Mouse (Mus musculus): ENCODE data around the gene Gm17482. TPM values are rescaled to one million over a fixed set of nuclear protein-coding genes. Genes with fewer than 3 reads are reported as not detected.

Gene Gm17482
- not detected in 2 replicates for polyA plus RNA-seq (2012; ENCODE audit: insufficient read depth, insufficient read length, low replicate concordance, missing spikeins)

GRCm38 (mm10) chr6:115227043-115227442, at the start of gene Gm17482:
Gene Gm17482, plus strand, starts transcription at chr6:115227343.
- Histone ChIP-seq H3K4me3 (ENCODE audit: insufficient read depth, low read depth, low read length) (no peak within 1 kb of the TSS), H3K27ac (ENCODE audit: insufficient read depth, low read depth, low read length) (peak within 1 kb of the TSS; percentile 42; the same call in 1 of the 2 replicates), H3K4me1 (ENCODE audit: control insufficient read depth, insufficient read depth, low read length) (peaks cover 8% of the 10 kb centered on the region)
- TF ChIP-seq POLR2A (IDR thresholded peaks at IDR 0.05; ENCODE audit: insufficient read depth, low read depth, low read length) (no peak), CTCF (IDR thresholded peaks at IDR 0.05; ENCODE audit: insufficient read depth, low read depth, low read length) (no peak)
- 48% methylated on average over 4 of the region's 4 CpGs for WGBS

DNA sequence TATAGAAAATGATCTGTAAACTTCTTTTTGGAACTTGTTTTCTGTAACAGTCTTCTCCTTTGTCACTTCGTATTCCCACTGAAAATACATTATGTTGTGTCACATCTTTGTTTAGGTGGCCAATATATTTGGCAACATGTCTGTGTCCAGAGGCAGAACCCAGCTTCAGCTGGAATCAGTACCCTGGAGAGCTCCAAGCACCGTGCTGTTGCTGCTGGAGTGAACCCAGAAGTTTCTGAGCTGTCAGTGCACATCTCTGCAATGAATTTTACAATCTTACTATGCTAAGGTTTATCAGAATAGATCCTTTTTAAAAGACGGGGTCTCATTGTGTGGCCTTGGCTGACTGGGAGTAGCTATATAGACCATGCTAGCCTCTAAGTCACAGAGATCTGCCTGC, 48.3 kb upstream of the Gm17482 start:
- WGBS: 50% methylated on average over 3 of the region's 3 CpGs
- TF ChIP-seq CTCF (IDR thresholded peaks at IDR 0.05; ENCODE audit: insufficient read depth, low read depth, low read length) (no peak), POLR2A (IDR thresholded peaks at IDR 0.05; ENCODE audit: insufficient read depth, low read depth, low read length) (no peak)
- no peak overlapping the region for H3K27ac ChIP-seq (ENCODE audit: insufficient read depth, low read depth, low read length)
- H3K4me1 ChIP-seq (ENCODE audit: control insufficient read depth, insufficient read depth, low read length): peaks cover 3% of the 10 kb centered on the region
- H3K4me3 ChIP-seq (ENCODE audit: insufficient read depth, low read depth, low read length): no peak overlapping the region

GRCm38 (mm10) chr6:115181094-115181493, 46.0 kb upstream of the Gm17482 start:
- H3K27ac ChIP-seq (ENCODE audit: insufficient read depth, low read depth, low read length): peak overlapping the region; percentile 29
- H3K4me3 ChIP-seq (ENCODE audit: insufficient read depth, low read depth, low read length): no peak overlapping the region
- no peaks in the 10 kb centered on the region for H3K4me1 ChIP-seq (ENCODE audit: control insufficient read depth, insufficient read depth, low read length)
- TF ChIP-seq POLR2A (IDR thresholded peaks at IDR 0.05; ENCODE audit: insufficient read depth, low read depth, low read length) (no peak), CTCF (IDR thresholded peaks at IDR 0.05; ENCODE audit: insufficient read depth, low read depth, low read length) (no peak)
- 44% methylated on average over 2 of the region's 2 CpGs for WGBS

- peaks cover 3% of the 10 kb centered on the region for H3K4me1 ChIP-seq (ENCODE audit: control insufficient read depth, insufficient read depth, low read length)
- H3K4me3 ChIP-seq (ENCODE audit: insufficient read depth, low read depth, low read length): no peak overlapping the region
- TF ChIP-seq POLR2A (IDR thresholded peaks at IDR 0.05; ENCODE audit: insufficient read depth, low read depth, low read length) (no peak), CTCF (IDR thresholded peaks at IDR 0.05; ENCODE audit: insufficient read depth, low read depth, low read length) (no peak)
- H3K27ac ChIP-seq (ENCODE audit: insufficient read depth, low read depth, low read length): no peak overlapping the region
- WGBS: 75% methylated on average over 7 of the region's 7 CpGs
Measured at GRCm38 (mm10) chr6:115191111-115191510, 36.0 kb upstream of the Gm17482 start.

DNA sequence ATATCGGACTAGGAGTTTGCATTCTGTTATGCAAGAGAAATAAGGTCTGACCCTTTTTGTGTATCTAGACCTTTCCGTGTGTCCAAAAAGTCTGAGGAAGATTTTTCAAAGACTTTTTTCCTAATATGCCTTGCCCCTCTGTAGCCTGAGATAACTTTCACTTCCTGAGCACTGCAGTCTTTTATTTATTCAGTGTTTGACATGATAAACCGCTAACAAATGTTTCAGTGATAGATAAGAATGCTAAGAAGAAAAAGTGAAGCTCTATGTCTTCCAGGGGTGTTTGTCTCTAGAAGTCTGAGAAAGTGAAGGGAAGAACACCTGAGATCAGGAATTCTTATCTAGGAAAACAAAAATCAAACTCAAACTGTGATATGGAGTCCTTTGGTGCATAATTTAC, 26.4 kb upstream of the Gm17482 start:
- no peaks in the 10 kb centered on the region for H3K4me1 ChIP-seq (ENCODE audit: control insufficient read depth, insufficient read depth, low read length)
- no peak overlapping the region for H3K27ac ChIP-seq (ENCODE audit: insufficient read depth, low read depth, low read length)
- H3K4me3 ChIP-seq (ENCODE audit: insufficient read depth, low read depth, low read length): no peak overlapping the region
- TF ChIP-seq POLR2A (IDR thresholded peaks at IDR 0.05; ENCODE audit: insufficient read depth, low read depth, low read length): no peak
- 87% methylated on average over 3 of the region's 3 CpGs for WGBS

- H3K4me3 ChIP-seq (ENCODE audit: insufficient read depth, low read depth, low read length): no peak overlapping the region
- H3K4me1 ChIP-seq (ENCODE audit: control insufficient read depth, insufficient read depth, low read length): no peaks in the 10 kb centered on the region
- no peak for TF ChIP-seq CTCF (IDR thresholded peaks at IDR 0.05; ENCODE audit: insufficient read depth, low read depth, low read length)
- no peak for TF ChIP-seq POLR2A (IDR thresholded peaks at IDR 0.05; ENCODE audit: insufficient read depth, low read depth, low read length)
- H3K27ac ChIP-seq (ENCODE audit: insufficient read depth, low read depth, low read length): no peak overlapping the region
- 74% methylated on average over 3 of the region's 3 CpGs for WGBS
Measured at GRCm38 (mm10) chr6:115203029-115203428, 24.1 kb upstream of the Gm17482 start.

DNA sequence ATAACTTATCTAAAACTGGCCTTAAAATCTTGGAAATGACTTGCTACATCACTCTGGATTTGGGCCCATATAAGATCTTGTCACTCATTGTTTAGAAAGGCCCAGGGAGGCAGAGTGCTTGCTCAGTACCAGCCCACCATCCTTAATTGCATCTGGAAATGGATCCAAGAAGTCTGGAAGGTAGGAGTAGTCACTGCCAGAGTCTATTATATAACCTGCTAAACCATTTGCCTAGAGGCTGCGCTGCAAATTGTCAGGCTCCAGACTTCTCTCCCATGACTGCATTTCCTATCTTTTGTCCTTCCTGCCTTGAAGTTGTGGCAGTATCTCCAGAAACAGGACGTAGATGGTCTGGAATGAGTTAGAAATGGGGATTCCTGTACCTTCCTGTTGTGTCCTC, 17.0 kb upstream of the Gm17482 start:
- H3K27ac ChIP-seq (ENCODE audit: insufficient read depth, low read depth, low read length): no peak overlapping the region
- no peak for TF ChIP-seq POLR2A (IDR thresholded peaks at IDR 0.05; ENCODE audit: insufficient read depth, low read depth, low read length)
- H3K4me1 ChIP-seq (ENCODE audit: control insufficient read depth, insufficient read depth, low read length): peaks cover 3% of the 10 kb centered on the region
- WGBS: 31% methylated on average over 2 of the region's 2 CpGs
- no peak overlapping the region for H3K4me3 ChIP-seq (ENCODE audit: insufficient read depth, low read depth, low read length)

GRCm38 (mm10) chr6:115210820-115211219, 16.3 kb upstream of the Gm17482 start:
- Histone ChIP-seq H3K4me3 (ENCODE audit: insufficient read depth, low read depth, low read length) (no peak overlapping the region), H3K27ac (ENCODE audit: insufficient read depth, low read depth, low read length) (no peak overlapping the region), H3K4me1 (ENCODE audit: control insufficient read depth, insufficient read depth, low read length) (peaks cover 3% of the 10 kb centered on the region)
- WGBS: 96% methylated on average over 3 of the region's 3 CpGs
- no peak for TF ChIP-seq CTCF (IDR thresholded peaks at IDR 0.05; ENCODE audit: insufficient read depth, low read depth, low read length)
- TF ChIP-seq POLR2A (IDR thresholded peaks at IDR 0.05; ENCODE audit: insufficient read depth, low read depth, low read length): no peak

- TF ChIP-seq CTCF (IDR thresholded peaks at IDR 0.05; ENCODE audit: insufficient read depth, low read depth, low read length) (no peak), POLR2A (IDR thresholded peaks at IDR 0.05; ENCODE audit: insufficient read depth, low read depth, low read length) (no peak)
- Histone ChIP-seq H3K27ac (ENCODE audit: insufficient read depth, low read depth, low read length) (no peak overlapping the region), H3K4me3 (ENCODE audit: insufficient read depth, low read depth, low read length) (no peak overlapping the region), H3K4me1 (ENCODE audit: control insufficient read depth, insufficient read depth, low read length) (peaks cover 3% of the 10 kb centered on the region)
- 44% methylated on average over 5 of the region's 5 CpGs for WGBS
Measured at GRCm38 (mm10) chr6:115212132-115212903, 14.8 kb upstream of the Gm17482 start.
